Mouse (Mus musculus) cerebellum, adult 2 months (tissue): ENCODE results near the gene Cwc27.

ENCODE experiments used
- CTCF ChIP-seq: fragments of 200-500 bp; IDR thresholded peaks from 2 replicates; pipeline ENCODE4 v1.5.1; 2011; ENCODE audit warnings: low read depth, mild to moderate bottlenecking, control low read depth, low read length, moderate library complexity, borderline replicate concordance; ENCODE audit not compliant: insufficient read depth
- POLR2A ChIP-seq: fragments of 200-500 bp; IDR thresholded peaks from 2 replicates; pipeline ENCODE4 v1.6.1; 2011; ENCODE audit warnings: low read length, control low read depth, borderline replicate concordance; ENCODE audit not compliant: insufficient read depth

- TF ChIP-seq POLR2A (no peak), CTCF (no peak)
These were observed 36.7 kb upstream of the Cwc27 start for GRCm38 (mm10) chr13:104853645-104854044.
